Mouse (Mus musculus) small intestine, adult 2 months (tissue): Measurements from ENCODE around the gene Ccdc183.

Experiments
- CTCF ChIP-seq: fragments of 200-500 bp; IDR thresholded peaks from 2 replicates; pipeline ENCODE4 v1.5.1; 2012; ENCODE audit warnings: low read depth, mild to moderate bottlenecking, control low read depth, inconsistent platforms, low read length, moderate library complexity, mixed read lengths; ENCODE audit not compliant: insufficient replicate concordance, insufficient read length; ENCODE audit errors: extremely low read depth
- POLR2A ChIP-seq: fragments of 200-500 bp; IDR thresholded peaks from 2 replicates; pipeline ENCODE4 v1.6.1; 2012; ENCODE audit warnings: low read depth, mild to moderate bottlenecking, control low read depth, inconsistent platforms, low read length, moderate library complexity

DNA sequence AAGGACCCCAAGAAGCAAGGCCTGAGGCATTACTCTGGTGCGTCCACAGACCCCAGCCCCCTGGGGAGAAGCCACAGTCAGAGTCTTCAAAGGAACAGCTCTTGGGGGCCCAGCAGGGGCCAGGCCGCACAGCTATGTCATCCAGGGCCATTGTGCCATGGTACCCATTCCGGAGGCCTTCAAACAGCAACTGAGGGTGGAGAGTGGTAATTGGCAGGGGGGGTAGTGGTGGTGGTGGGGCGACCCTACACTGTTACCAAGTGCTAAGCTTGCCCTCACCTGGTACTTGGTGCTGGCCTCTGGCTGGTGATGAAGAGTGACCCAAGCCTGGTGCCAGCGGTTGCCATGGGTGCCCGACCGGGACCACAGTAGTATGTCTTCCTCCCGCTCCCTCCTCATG, 51.7 kb downstream of the Ccdc183 start:
- TF ChIP-seq CTCF (no peak), POLR2A (no peak)
